Mouse (Mus musculus): ENCODE measurements at regions not wholly inside any gene's neighbourhood (a gene's known extent, or its start where the extent isn't known, plus 50 kb on each side); places are given as distances from the start of the nearest gene placed in this dataset.

DNA sequence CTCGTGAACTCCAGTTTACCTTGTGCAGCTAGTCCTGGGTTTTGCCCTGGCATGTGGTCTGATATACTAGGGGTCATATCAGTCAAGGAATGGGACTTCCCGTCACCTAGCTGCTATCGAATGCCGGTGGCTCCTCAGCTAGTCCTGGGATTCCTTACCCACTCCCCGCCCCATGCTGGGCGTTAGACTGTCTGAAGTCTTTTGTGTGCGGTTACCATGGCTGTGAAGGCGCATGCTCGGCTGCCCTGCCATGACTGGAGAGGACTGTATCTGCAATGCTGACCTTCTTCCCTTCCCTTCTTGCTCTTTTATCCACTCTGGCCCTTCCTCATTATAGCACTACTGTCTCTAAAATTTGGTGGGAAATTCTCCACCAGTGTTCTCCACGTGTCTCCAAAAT, 210.3 kb upstream of the Pfn2 start:
- no peak for ATAC-seq (replicated peaks; ENCODE audit: low FRiP score, low TSS enrichment, poor library complexity, severe bottlenecking)

DNA sequence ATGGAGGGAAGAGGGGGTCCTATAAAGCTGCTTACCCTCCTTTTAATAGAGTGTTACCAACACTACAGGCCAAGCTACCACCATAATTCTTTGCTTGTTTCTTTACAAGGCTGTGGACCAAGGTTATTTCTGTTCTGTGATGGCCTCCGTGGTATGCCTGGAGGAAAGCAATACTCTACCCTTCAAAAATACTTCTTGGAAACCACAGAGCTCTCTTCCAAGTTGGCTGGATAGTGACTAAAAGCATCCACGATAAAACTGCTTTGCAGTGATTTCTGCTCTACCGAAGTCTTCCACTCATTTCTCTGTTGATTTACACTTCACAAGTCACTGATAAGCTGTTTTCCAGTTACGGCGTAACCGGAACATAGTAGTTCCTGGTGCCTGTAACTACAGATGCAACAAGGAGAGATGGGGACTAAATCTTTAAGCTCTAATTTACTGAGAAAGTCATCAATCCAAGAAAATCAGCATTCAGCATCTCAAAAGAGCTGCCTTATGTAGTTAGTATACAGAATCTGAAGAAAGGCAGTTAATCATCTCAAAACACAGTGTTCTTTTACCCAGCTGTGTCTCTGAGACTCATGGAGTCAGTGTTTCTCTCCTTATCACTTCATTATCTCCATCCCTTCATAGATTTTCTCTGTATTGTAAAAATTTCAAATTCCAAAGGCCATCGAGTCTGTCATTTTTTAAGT, 216.1 kb upstream of the Pfn2 start:
- no peak for ATAC-seq (replicated peaks; ENCODE audit: low FRiP score, low TSS enrichment, poor library complexity, severe bottlenecking)

DNA sequence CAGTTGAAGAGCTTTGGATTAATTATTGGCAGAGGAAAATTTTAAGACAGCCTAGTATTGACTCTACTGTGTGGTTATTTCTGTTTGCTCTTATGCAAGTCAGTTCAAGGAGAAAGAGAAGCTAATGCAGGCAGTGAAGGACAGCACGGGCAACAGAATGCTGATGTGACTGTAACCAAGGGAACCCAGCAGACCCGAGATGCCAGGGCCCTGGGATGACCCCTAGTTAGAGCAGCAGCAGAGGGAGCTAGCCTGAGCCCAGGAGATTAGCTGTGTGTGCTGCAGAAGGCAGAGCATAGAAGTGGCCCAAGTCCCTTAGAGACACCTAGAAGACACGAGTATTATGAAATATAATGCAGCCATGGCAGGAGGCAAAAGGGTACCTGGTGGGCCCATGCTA, 223.7 kb upstream of the Pfn2 start:
- ATAC-seq (replicated peaks; ENCODE audit: low FRiP score, low TSS enrichment, poor library complexity, severe bottlenecking): no peak

DNA sequence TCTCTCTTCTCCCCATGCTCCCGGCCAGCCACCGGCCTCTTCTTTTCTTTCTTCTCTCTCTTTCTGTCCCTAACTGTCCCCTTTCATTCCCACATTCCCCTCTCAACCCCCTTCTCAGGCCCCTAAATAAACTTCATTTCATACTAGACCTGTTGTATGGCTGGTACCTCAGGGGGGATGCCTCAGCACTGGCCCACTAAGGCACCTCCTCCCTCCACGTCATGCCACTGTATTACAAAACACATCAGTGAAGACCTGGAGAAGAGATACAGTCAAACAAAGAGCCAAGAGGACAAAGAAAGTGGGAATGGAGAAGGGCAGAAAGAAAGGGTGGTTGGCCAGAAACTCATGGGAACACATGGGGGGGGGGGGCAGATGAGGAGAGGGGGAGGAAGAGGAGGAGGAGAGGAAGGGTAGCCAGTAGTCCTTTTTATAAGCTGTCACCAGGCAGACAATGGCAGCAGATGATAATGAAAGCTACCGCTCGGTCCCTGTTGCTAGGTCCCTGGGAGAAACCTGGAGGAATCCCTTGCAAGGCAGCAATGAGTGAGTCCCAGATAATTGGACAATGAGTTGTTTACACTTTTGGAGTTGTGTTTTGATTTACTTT, 224.5 kb upstream of the Pfn2 start:
- ATAC-seq (replicated peaks; ENCODE audit: low FRiP score, low TSS enrichment, poor library complexity, severe bottlenecking): no peak

DNA sequence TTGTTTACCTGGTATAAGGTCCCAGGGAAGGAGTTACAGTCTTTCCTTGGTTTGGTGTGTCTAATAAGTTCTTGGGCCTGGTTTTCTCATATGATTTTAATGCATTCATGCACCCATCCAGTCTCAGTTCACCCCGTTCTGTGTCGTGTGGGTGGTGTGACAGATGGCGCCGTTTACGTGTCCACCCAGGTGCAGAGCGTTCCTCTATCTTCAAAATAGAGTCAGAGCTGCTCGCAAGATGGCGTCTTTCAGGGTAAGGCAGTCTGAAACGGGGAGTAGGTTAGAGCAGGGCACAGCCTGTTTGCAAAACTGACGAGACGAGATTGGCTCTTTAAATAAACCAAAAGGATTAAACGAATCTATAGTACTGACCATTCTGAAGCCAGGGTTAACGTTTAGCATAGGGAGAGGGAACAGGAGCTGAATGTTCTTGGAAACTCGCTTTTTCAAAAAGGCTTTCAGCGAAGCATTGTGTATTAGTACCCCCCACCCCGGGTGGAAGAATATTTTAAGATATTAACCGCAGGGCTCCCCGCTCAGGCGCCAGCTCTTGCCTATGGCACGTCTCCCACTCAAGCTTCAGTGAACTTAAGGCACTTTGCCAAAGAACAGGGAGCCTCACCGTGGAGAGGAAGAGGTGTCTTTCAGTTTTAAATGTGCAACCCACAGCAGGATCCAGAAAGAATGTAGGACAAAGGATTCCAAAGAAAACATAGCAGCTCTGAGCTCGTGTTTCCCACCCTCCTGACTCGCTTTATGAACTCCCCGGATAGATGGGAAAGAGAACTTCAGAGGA, 241.7 kb upstream of the Pfn2 start:
- ATAC-seq (replicated peaks; ENCODE audit: low FRiP score, low TSS enrichment, poor library complexity, severe bottlenecking): no peak

DNA sequence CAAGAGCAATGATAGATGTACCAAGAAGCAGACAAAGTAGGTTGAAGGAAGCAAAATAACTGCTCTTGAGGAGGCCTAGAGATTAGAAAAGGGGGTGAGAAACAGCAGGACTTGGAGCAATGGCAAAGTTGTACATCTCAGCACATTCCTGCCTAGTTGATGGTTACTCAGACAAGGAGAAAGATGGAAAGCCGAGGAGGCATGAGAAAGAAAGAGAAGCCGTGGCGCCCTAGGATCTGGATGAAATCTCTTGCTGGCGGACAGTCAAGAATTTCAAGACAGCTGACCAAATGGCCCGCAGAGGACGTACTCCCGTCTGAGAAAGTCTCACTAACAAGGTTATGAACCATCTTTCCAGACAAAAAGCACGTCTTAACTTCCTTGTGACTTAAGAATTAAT, 242.5 kb upstream of the Pfn2 start:
- no peak for ATAC-seq (replicated peaks; ENCODE audit: low FRiP score, low TSS enrichment, poor library complexity, severe bottlenecking)

DNA sequence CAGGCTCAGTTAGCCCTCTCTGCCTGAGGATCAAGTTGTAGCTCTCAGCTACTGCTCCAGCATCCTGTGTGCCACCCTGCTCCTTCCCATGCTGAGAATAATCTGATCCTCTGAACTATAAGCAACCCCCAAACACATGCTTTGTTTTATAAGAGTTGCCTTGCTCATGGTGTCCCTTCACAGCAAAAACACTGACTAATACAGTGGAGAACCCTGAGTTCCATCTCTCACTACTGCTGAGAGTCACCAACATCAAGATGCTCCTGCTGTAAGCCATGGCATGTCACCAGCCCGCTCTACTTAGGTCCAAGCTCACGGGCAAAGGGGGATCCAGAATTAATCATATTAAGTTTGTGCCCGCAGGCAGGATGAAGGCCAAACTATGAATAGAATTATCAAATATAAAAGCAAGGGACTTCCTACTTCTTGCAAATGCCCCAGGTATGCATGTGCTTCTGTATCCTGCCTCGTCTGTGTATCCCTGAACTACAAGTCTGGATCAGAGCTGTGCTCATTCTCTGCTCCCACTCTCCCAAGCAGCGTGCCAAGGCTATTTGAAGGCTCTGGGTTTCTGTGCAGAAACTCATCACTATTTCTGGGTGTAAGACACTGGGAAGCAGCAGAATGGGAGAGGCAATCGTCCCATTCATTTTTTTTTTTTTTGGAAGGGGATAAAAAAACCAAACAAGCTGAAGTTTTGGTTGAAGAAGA, 243.7 kb upstream of the Pfn2 start:
- ATAC-seq (replicated peaks; ENCODE audit: low FRiP score, low TSS enrichment, poor library complexity, severe bottlenecking): no peak

DNA sequence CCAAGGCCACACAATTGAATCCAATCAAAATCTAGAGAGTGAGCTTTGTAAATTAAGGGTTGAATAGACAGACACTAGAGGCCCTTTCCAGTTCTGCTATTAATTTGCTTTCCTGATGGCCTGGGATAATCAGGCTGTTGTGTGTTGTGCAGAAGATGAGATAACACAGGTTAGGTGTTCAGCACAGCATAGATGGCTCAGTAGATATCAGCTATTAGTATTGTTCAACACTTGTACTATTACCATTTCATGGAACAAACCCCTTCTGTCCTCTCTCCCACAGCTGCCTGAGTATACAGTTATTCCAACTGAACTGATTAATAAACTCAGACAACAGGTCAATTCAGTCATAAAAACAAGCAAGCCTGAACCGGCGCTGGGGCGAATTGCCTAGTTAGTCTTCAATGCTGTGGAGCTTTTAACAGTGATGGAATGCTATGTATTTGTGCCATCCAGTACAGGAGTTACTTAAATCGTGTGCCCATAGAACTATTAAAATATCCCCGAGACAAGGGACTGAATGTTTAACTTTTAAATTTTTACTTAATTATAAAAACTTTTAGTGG, 263.1 kb upstream of the Pfn2 start:
- no peak for ATAC-seq (replicated peaks; ENCODE audit: low FRiP score, low TSS enrichment, poor library complexity, severe bottlenecking)

DNA sequence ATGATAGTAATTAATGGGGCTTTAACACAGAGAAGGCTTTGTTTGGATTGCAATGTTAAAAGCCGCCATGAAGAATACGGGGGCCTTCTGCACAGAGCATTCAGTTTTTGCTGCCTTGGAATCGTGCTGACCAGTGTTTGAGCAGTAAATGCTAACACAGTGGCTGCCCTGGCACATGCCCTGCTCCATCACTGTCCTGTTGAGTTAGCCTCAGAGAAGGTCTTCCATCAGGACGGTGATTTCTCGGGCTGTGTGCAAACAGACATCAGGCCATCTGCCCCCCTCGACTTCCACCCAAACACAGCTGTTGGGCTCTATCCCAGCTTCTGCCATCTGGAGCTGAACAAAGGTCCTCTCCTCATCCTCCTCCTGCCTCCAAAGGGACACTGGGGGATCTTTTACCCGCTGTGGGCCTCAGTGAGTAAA, 264.6 kb upstream of the Pfn2 start:
- ATAC-seq (replicated peaks; ENCODE audit: low FRiP score, low TSS enrichment, poor library complexity, severe bottlenecking): no peak

DNA sequence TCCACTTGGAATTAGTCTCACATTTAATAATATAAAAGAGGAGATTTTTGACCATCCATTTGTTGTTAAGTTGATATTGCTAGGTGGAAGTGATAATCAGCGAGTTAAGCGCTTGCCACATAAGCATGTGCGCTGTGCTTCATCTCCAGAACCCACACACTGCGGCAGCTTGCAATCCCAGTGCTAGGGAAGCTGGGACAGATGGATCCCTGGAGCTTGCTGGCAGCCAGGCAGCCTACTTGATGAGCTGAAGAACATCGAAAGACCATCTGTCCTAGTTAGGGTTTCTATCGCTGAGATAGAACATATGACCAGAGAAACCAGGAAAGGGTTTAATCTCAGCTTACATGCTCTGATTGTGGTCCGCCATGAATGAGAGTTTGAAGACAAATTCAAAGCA, 266.1 kb upstream of the Pfn2 start:
- no peak for ATAC-seq (replicated peaks; ENCODE audit: low FRiP score, low TSS enrichment, poor library complexity, severe bottlenecking)

DNA sequence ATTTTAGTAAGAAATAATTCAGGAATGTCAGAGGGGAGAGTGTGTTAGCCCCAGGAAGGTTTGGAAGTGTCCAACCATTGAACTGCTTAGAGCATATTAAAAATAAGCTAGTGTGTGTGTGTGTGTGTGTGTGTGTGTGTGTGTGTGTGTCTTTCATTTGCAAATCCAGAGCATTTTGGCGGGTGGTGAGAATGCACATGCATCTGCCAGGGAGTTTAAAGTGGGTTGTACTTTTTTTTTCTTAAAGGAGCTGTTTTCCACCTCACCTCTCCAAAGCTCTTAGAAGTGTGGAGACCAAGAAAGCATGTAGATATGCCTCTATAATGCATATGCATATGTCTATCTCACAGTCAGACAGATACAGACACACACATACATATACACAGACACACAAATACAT, 267.6 kb upstream of the Pfn2 start:
- no peak for ATAC-seq (replicated peaks; ENCODE audit: low FRiP score, low TSS enrichment, poor library complexity, severe bottlenecking)

DNA sequence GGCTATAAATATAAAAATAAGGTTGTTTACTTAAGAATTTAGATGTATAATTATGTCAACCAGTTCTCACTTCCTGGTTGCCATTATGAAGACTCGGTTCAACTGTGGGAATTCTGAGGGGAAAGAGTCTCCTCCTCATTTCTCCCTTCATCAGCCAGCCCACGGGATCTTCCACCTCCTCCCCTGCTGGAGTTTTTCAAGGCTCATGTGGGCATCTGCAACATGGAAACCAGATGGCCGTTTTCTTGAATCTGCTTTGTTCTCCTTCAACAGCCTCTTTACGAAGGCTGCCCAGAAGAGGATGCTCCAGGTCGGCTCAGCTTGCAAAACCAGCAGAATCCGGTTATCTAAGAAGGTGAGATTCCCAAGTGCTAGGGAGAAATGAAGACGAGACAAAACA, 269.0 kb upstream of the Pfn2 start:
- no peak for ATAC-seq (replicated peaks; ENCODE audit: low FRiP score, low TSS enrichment, poor library complexity, severe bottlenecking)

DNA sequence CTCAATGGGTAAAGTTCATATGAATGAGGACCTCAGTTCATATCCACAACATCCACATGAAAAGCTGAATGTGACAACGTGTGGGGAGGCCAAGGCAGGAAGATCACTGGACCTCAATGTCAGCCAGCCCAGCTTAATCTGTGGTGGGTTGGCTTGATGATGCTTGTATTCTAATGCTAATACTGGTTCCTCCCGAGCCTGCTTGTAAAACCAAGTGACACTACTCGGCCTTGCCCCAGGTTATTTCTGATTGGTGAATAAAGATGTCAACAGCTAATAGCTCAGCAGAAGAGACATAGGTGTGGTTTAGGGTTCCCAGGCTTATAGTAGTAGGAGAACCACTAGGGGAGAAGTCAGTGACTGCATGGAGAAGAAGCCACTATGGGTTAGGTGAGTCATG, 272.2 kb upstream of the Pfn2 start:
- ATAC-seq (replicated peaks; ENCODE audit: low FRiP score, low TSS enrichment, poor library complexity, severe bottlenecking): no peak

DNA sequence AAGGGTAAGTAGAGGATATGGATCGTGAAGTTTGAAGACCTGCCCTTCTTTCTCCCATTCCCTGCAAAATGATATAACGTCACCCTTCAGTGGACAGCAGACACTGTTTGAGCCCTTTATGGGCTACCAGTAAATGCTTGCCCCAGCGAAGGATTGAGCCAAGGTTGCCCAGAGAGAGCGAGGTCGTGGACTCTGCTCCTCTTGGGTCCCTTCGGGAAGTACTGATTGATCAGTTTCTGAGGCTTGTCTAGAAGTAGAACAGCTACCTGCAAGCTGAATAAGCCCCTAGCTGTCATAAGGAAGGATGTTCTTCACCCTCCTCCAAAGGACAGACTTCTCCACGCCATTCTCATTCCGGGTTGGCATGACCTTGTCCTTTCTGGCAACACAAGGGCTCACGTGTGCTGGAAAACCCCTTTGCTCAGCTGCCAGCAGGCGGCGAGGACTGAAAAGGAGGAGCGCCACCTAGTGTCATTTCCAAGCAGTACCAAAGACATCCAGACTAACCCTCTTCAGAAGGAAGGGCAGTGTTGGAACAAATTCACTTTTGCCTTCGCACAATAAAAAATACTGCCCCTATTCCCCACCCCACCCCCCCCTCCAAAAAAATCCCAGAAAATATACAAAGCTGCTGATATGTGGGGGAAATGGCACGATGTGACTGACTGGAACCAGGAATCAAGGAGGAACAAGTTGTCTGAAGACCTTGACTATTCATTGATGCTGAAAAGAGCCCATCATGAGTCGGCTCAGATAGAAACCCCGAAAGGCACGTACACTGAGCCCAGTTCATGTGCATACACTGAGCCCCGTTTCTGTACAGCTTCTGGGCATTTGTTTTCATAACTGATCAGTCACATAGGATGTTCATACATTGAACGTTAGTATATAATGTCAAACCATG, 274.8 kb upstream of the Pfn2 start:
- ATAC-seq (replicated peaks; ENCODE audit: low FRiP score, low TSS enrichment, poor library complexity, severe bottlenecking): peak; percentile 90

DNA sequence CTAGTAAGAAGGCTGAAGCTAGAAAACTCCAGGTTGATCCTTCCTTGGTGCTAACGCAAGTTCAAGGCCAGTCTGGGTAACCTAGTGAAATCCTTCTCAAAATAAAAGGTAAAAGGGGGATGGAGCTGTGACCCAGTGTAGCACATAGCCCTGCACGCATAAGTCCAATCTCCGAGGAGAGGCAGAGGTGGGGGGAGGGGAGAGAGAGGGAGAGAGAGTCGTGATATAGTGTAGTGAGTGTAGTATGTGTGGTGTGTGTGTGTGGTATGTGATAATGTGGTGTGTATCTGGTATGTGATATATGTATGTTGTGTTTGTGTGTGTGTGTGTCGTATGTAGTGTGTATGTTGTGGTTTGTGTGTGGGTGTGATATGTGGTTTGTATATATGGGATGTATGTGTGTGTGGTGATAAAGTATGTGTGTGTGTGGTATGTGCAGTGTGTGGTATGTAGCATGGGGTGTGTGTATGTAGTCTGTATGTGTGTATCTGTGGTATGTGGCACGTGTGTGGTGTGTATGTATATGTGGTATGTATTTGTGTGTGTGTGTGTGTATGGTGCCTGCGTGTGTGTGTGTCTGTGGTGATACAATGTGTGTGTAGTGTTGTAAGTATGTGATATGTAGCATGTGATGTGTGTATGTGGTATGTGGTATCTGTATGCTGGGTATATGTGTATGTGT, 275.7 kb upstream of the Pfn2 start:
- ATAC-seq (replicated peaks; ENCODE audit: low FRiP score, low TSS enrichment, poor library complexity, severe bottlenecking): no peak

DNA sequence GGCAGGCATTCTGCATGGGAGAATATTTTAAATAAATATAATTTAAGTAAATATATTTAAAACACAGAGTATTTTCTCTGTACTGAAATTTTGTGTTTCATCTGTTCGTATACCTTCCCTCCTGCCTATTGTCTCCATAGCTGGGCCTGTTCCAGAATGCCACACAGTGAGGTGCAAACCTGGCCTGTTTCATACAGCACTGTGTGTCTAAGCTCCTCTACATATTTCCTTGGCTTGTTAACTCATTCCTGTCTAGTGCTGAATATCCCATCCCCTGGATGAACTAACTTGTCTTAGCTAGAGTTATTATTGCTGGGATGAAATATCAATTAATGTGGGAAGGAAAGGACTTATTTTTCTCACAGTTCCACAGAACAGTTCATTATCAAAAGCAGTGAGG, 277.0 kb upstream of the Pfn2 start:
- no peak for ATAC-seq (replicated peaks; ENCODE audit: low FRiP score, low TSS enrichment, poor library complexity, severe bottlenecking)

DNA sequence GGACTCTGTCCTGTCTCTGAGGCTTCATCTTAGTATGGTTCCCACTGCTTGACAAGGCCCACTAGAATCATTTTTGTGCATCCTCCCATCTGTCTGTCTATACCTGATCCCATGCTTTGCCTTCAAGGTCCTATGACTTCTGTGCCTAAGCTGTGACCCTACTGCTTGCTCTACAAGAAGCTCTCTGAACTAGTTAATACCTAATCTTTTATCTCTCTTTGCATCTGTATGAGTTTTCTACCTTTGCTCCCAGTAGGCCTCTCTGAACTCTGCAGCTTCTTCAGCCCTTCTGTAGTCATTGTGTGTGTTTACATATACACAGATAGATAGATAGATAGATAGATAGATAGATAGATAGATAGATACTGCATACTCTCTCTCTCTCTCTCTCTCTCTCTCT, 279.1 kb upstream of the Pfn2 start:
- no peak for ATAC-seq (replicated peaks; ENCODE audit: low FRiP score, low TSS enrichment, poor library complexity, severe bottlenecking)

DNA sequence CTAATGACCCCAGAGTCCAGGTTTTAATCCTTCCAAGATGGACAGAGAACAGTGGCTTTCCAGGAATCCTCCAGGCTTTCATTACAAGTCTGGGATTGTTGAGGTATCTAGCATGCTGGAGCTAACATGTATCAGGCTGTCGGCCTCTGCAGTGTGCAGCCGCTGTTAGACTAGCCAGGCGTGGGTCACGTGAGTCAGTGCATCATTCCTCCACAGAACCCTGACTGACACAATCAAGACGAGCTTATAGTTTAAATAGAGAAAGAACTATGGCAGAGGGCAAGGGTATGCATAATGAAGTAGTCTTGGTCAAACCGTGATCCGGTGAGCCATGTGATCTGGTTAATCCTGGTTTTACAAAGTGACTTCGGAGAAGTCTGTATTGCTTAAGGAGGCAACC, 280.2 kb upstream of the Pfn2 start:
- ATAC-seq (replicated peaks; ENCODE audit: low FRiP score, low TSS enrichment, poor library complexity, severe bottlenecking): no peak
